Mouse (Mus musculus): ENCODE data around the gene Enkd1.

Gene Enkd1

GRCm38 (mm10) chr8:105707498-105708403 is at the start of gene Enkd1, which contains the start of gene 4933405L10Rik:
Gene Enkd1, minus strand, starts transcription at chr8:105708210.
Gene 4933405L10Rik, plus strand, starts transcription at chr8:105707655.
- peak; percentile 72 to 82 for DNase-seq (ENCODE audit: low spot score in 2 of 2)

GRCm38 (mm10) chr8:105754688-105755087 is 46.7 kb upstream of the Enkd1 start:
- no peak for DNase-seq (ENCODE audit: low spot score in 2 of 2)

- DNase-seq (ENCODE audit: low spot score in 2 of 2), result no peak
These were observed 45.9 kb upstream of the Enkd1 start for GRCm38 (mm10) chr8:105753916-105754315.

- peak in 1 of 2 experiments; percentile 75 for DNase-seq (ENCODE audit: low spot score in 2 of 2)
These were observed 42.6 kb upstream of the Enkd1 start for GRCm38 (mm10) chr8:105750606-105751005.

GRCm38 (mm10) chr8:105743301-105743700 is 35.3 kb upstream of the Enkd1 start:
- DNase-seq (ENCODE audit: low spot score in 2 of 2), result no peak

GRCm38 (mm10) chr8:105739216-105739615 is 31.2 kb upstream of the Enkd1 start:
- no peak for DNase-seq (ENCODE audit: low spot score in 2 of 2)

- no peak for DNase-seq (ENCODE audit: low spot score in 2 of 2)
These were observed 24.2 kb upstream of the Enkd1 start for GRCm38 (mm10) chr8:105732186-105732585.

- no peak for DNase-seq (ENCODE audit: low spot score in 2 of 2)
These were observed 19.6 kb upstream of the Enkd1 start for GRCm38 (mm10) chr8:105727397-105728124.

GRCm38 (mm10) chr8:105725726-105726125 is 17.7 kb upstream of the Enkd1 start:
- DNase-seq (ENCODE audit: low spot score in 2 of 2), result no peak

- DNase-seq (ENCODE audit: low spot score in 2 of 2), result no peak
These were observed 14.9 kb upstream of the Enkd1 start for GRCm38 (mm10) chr8:105722861-105723260.

- no peak for DNase-seq (ENCODE audit: low spot score in 2 of 2)
These were observed 11.6 kb upstream of the Enkd1 start for GRCm38 (mm10) chr8:105719637-105720036.

GRCm38 (mm10) chr8:105716302-105716945 is 8.4 kb upstream of the Enkd1 start:
- no peak for DNase-seq (ENCODE audit: low spot score in 2 of 2)

- DNase-seq (ENCODE audit: low spot score in 2 of 2), result no peak
These were observed 7.0 kb upstream of the Enkd1 start for GRCm38 (mm10) chr8:105715042-105715441.

- DNase-seq (ENCODE audit: low spot score in 2 of 2), result peak; percentile 79 to 86
These were observed 6.1 kb upstream of the Enkd1 start for GRCm38 (mm10) chr8:105714139-105714538.

GRCm38 (mm10) chr8:105712286-105712685 is 4.3 kb upstream of the Enkd1 start:
- DNase-seq (ENCODE audit: low spot score in 2 of 2), result no peak

GRCm38 (mm10) chr8:105709317-105709716 is 1.3 kb upstream of the Enkd1 start:
- DNase-seq (ENCODE audit: low spot score in 2 of 2), result no peak

- no peak for DNase-seq (ENCODE audit: low spot score in 2 of 2)
These were observed 665 bp upstream of the Enkd1 start for GRCm38 (mm10) chr8:105708675-105709074.

- DNase-seq (ENCODE audit: low spot score in 2 of 2), result no peak
These were observed 1.6 kb downstream of the Enkd1 start for GRCm38 (mm10) chr8:105706426-105706825.

GRCm38 (mm10) chr8:105704955-105705354 is 3.1 kb downstream of the Enkd1 start:
- no peak for DNase-seq (ENCODE audit: low spot score in 2 of 2)

- DNase-seq (ENCODE audit: low spot score in 2 of 2), result no peak
These were observed 3.7 kb downstream of the Enkd1 start for GRCm38 (mm10) chr8:105704146-105704812.

- DNase-seq (ENCODE audit: low spot score in 2 of 2), result no peak
These were observed 5.1 kb downstream of the Enkd1 start for GRCm38 (mm10) chr8:105702731-105703415.

All from urinary bladder, postnatal 36 days (tissue).